Mouse (Mus musculus) forebrain, embryonic 14.5 days (tissue): ENCODE results near the gene Extl1. TPM values are rescaled to one million over a fixed set of nuclear protein-coding genes. Genes with fewer than 3 reads are reported as not detected.
"Not testable (repeated sequence)": the region's sequence is repeated elsewhere in the genome, so short reads cannot be mapped to it uniquely, and the experiment has no call there.

ENCODE experiments used
- ATAC-seq: fragments of 200-750 bp; cut with Nextera tagmentation; 2 replicates; pipeline ENCODE4 v1.8.0; 2017; ENCODE audit warnings: mild to moderate bottlenecking, moderate library complexity
- DNase-seq: peaks from one replicate; pipeline ENCODE4 v3.0.0-alpha.2; 2015; ENCODE audit warnings: low spot score
- H3K27ac ChIP-seq: fragments of 300-500 bp; sonication (generic); 2 replicates; pipeline ENCODE4 v1.5.1; 2014; ENCODE audit warnings: low read depth, mild to moderate bottlenecking, control low read depth, low read length, moderate library complexity
- H3K27me3 ChIP-seq: fragments of 300-500 bp; sonication (generic); replicated peaks from 2 replicates; pipeline ENCODE4 v1.6.1; 2014; ENCODE audit warnings: low read length, control low read depth, mixed read lengths; ENCODE audit not compliant: control insufficient read depth, insufficient read depth
- H3K36me3 ChIP-seq: fragments of 300-500 bp; sonication (generic); 2 replicates; pipeline ENCODE4 v1.6.1; 2014; ENCODE audit warnings: low read length, control low read depth; ENCODE audit not compliant: control insufficient read depth, insufficient read depth
- H3K4me1 ChIP-seq: fragments of 300-500 bp; sonication (generic); 2 replicates; pipeline ENCODE4 v1.6.1; 2014; ENCODE audit warnings: antibody characterized with exemption, low read length, control low read depth; ENCODE audit not compliant: control insufficient read depth, insufficient read depth
- H3K4me2 ChIP-seq: fragments of 300-500 bp; sonication (generic); 2 replicates; pipeline ENCODE4 v1.6.1; 2014; ENCODE audit warnings: mild to moderate bottlenecking, control low read depth, low read length
- H3K4me3 ChIP-seq: fragments of 300-500 bp; sonication (generic); 2 replicates; pipeline ENCODE4 v1.5.1; 2014; ENCODE audit warnings: low read depth, low read length, control low read depth
- H3K9ac ChIP-seq: fragments of 300-500 bp; sonication (generic); 2 replicates; pipeline ENCODE4 v1.6.1; 2014; ENCODE audit warnings: mild to moderate bottlenecking, low read length, control low read depth, moderate library complexity
- H3K9me3 ChIP-seq: fragments of 300-500 bp; sonication (generic); replicated peaks from 2 replicates; pipeline ENCODE4 v1.6.1; 2016; ENCODE audit warnings: low read length, control low read depth, mixed read lengths; ENCODE audit not compliant: control insufficient read depth
- WGBS: fragments of 180-500 bp; shearing (Covaris S2); extraction: QIAGEN DNeasy Blood & Tissue Kit; methylation state at CpG from one replicate; pipeline ENCODE4 v1.1.7; 2014; 5-methylcytosine and 5-hydroxymethylcytosine counted together
- polyA plus RNA-seq: library from polyadenylated mRNA; unstranded; fragments of >200 nt; fragmentation: Nextera tagmentation; extraction: Ambion mirVana; gene quantifications from 2 replicates; pipeline ENCODE4 v1.2.1, GENCODE M21; 2014

Gene Extl1
- polyA plus RNA-seq, 1 experiment from 2014 or later, result 0.14 TPM

- not testable (repeated sequence) for H3K4me1 ChIP-seq, H3K9ac ChIP-seq, ATAC-seq, H3K27ac ChIP-seq, DNase-seq, H3K9me3 ChIP-seq, H3K36me3 ChIP-seq, H3K4me2 ChIP-seq, H3K4me3 ChIP-seq
- peaks cover 32% of the 10 kb centered on the region for H3K27me3 ChIP-seq
- WGBS, result 67% methylated on average over 6 of the region's 6 CpGs
Measured at GRCm38 (mm10) chr4:134341231-134341630, 42.4 kb downstream of the Extl1 start.

GRCm38 (mm10) chr4:134330281-134330680, 53.4 kb downstream of the Extl1 start:
- H3K4me3 ChIP-seq, result no peak overlapping the region
- 56% methylated on average over 5 of the region's 5 CpGs for WGBS
- no peak overlapping the region for H3K9ac ChIP-seq
- H3K27ac ChIP-seq, result no peak overlapping the region
- H3K4me2 ChIP-seq, result no peak overlapping the region
- H3K4me1 ChIP-seq, result no peaks in the 10 kb centered on the region
- no peak for ATAC-seq
- no peaks in the 10 kb centered on the region for H3K9me3 ChIP-seq
- DNase-seq, result no peak
- H3K36me3 ChIP-seq, result no peaks in the 10 kb centered on the region
- H3K27me3 ChIP-seq, result no peaks in the 10 kb centered on the region

DNA sequence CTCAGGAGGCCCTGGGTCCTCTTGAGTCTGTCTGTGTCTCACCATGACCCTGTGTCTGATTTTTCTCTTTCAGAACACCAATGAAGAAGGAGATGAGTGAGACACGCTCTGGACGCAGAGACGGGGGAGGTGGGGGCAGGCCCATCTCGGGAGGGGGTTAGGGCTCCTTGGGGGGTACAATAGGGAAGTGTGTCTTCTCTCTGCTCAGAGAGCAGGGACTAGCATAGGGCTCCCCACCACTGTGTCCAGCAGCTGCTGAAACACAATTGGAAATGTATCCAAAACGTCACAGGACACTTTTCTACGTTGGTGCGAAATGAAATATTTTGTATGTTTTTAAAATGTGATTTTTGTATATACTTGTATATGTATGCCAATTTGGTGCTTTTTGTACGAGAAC, 54.8 kb downstream of the Extl1 start:
- DNase-seq, result no peak
- no peaks in the 10 kb centered on the region for H3K36me3 ChIP-seq
- ATAC-seq, result no peak
- H3K4me3 ChIP-seq, result no peak overlapping the region
- H3K9me3 ChIP-seq, result no peaks in the 10 kb centered on the region
- H3K4me2 ChIP-seq, result no peak overlapping the region
- no peak overlapping the region for H3K27ac ChIP-seq
- H3K9ac ChIP-seq, result no peak overlapping the region
- H3K27me3 ChIP-seq, result no peaks in the 10 kb centered on the region
- 83% methylated on average over 8 of the region's 8 CpGs for WGBS
- H3K4me1 ChIP-seq, result no peaks in the 10 kb centered on the region

- ATAC-seq (no peak), DNase-seq (no peak)
- Histone ChIP-seq H3K9ac (no peak overlapping the region), H3K4me3 (no peak overlapping the region), H3K27ac (no peak overlapping the region), H3K4me2 (no peak overlapping the region), H3K27me3 (no peaks in the 10 kb centered on the region), H3K36me3 (no peaks in the 10 kb centered on the region), H3K9me3 (no peaks in the 10 kb centered on the region), H3K4me1 (no peaks in the 10 kb centered on the region)
- 61% methylated on average over 8 of the region's 8 CpGs for WGBS
Measured at GRCm38 (mm10) chr4:134328151-134328550, 55.5 kb downstream of the Extl1 start.

- 64% methylated on average over 5 of the region's 5 CpGs for WGBS
- ATAC-seq, result no peak
Measured at GRCm38 (mm10) chr4:134326859-134327530, 56.7 kb downstream of the Extl1 start.

GRCm38 (mm10) chr4:134324655-134325054, 59.0 kb downstream of the Extl1 start:
- Histone ChIP-seq H3K4me1 (no peaks in the 10 kb centered on the region), H3K9ac (no peak overlapping the region), H3K4me2 (no peak overlapping the region), H3K4me3 (no peak overlapping the region), H3K27me3 (no peaks in the 10 kb centered on the region), H3K36me3 (no peaks in the 10 kb centered on the region), H3K9me3 (no peaks in the 10 kb centered on the region), H3K27ac (no peak overlapping the region)
- ATAC-seq (no peak), DNase-seq (no peak)
- 77% methylated on average over 5 of the region's 5 CpGs for WGBS

More at GRCm38 (mm10) chr4:134326859-134327530, 56.7 kb downstream of the Extl1 start:
- H3K4me1 ChIP-seq, result no peaks in the 10 kb centered on the region
- H3K36me3 ChIP-seq, result no peaks in the 10 kb centered on the region
- H3K27me3 ChIP-seq, result no peaks in the 10 kb centered on the region
- no peak overlapping the region for H3K4me3 ChIP-seq
- H3K9ac ChIP-seq, result no peak overlapping the region
- H3K4me2 ChIP-seq, result no peak overlapping the region
- no peak for DNase-seq
- H3K27ac ChIP-seq, result no peak overlapping the region
- H3K9me3 ChIP-seq, result no peaks in the 10 kb centered on the region

DNA sequence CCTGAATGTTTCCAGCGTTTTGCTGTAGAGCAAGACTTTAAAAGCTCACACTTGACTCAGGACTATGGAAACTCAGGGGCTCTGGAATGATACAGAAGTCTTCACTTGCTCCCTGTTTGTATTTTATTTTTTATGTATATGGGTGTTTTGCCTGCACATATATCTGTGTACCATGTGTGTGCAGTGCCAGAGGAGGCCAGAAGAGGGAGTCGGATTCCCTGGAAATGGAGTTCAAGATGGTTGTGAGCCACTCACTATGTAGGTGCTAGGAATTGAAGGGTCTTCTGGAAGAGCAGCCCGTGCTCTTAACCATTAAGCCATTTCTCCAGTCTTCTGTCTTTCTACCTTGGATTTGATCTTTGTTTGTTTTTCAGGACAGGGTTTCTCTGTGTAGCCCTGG, 62.1 kb downstream of the Extl1 start:
- no peak for ATAC-seq
- no peak for DNase-seq
- no peaks in the 10 kb centered on the region for H3K4me1 ChIP-seq
- no peaks in the 10 kb centered on the region for H3K36me3 ChIP-seq
- H3K4me3 ChIP-seq, result no peak overlapping the region
- H3K27ac ChIP-seq, result no peak overlapping the region
- no peaks in the 10 kb centered on the region for H3K27me3 ChIP-seq
- H3K4me2 ChIP-seq, result no peak overlapping the region
- no peaks in the 10 kb centered on the region for H3K9me3 ChIP-seq
- 73% methylated on average over 3 of the region's 3 CpGs for WGBS
- H3K9ac ChIP-seq, result no peak overlapping the region

DNA sequence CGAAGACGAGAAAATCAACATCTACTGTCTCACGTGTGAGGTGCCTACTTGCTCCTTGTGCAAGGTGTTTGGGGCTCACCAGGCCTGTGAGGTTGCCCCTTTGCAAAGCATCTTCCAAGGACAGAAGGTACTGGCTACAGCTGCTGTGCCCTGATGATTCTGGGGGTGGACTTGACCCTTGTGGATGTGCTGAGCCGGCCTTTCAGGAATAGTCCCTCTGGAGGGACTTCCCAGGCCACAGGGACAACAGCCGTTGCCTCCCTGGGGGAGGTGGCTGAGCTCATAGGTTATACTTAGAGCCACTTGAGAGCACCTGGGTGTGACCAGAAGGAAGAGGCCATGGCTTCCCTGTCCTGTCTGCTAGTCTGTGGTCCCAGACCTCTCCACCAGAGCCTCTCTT, 64.0 kb downstream of the Extl1 start:
- Histone ChIP-seq H3K36me3 (no peaks in the 10 kb centered on the region), H3K4me3 (no peak overlapping the region), H3K4me2 (no peak overlapping the region), H3K9ac (no peak overlapping the region), H3K27me3 (no peaks in the 10 kb centered on the region), H3K4me1 (no peaks in the 10 kb centered on the region), H3K9me3 (no peaks in the 10 kb centered on the region), H3K27ac (no peak overlapping the region)
- DNase-seq (no peak), ATAC-seq (no peak)
- WGBS, result 80% methylated on average over 5 of the region's 5 CpGs

GRCm38 (mm10) chr4:134319074-134319473, 64.6 kb downstream of the Extl1 start:
- 86% methylated on average over 5 of the region's 5 CpGs for WGBS
- H3K9me3 ChIP-seq, result no peaks in the 10 kb centered on the region
- H3K27me3 ChIP-seq, result no peaks in the 10 kb centered on the region
- no peaks in the 10 kb centered on the region for H3K36me3 ChIP-seq
- H3K4me2 ChIP-seq, result no peak overlapping the region
- H3K9ac ChIP-seq, result no peak overlapping the region
- no peak overlapping the region for H3K4me3 ChIP-seq
- no peak for ATAC-seq
- H3K4me1 ChIP-seq, result no peaks in the 10 kb centered on the region
- no peak overlapping the region for H3K27ac ChIP-seq
- DNase-seq, result no peak
